Mouse (Mus musculus) hindbrain, postnatal 0 days (tissue): Measurements from ENCODE around the gene Irx3. TPM values are rescaled to one million over a fixed set of nuclear protein-coding genes. Genes with fewer than 3 reads are reported as not detected.
A peak's percentile ranks its signal among the peaks of the same experiment; 100 is the strongest.

Source experiments
- ATAC-seq: fragments of 200-750 bp; cut with Nextera tagmentation; 2 replicates; pipeline ENCODE4 v1.8.0; 2017; ENCODE audit warnings: mild to moderate bottlenecking, moderate TSS enrichment, moderate library complexity
- DNase-seq: peaks from one replicate; pipeline ENCODE4 v3.0.0-alpha.2; 2015; ENCODE audit warnings: low spot score
- H3K27ac ChIP-seq: fragments of 300-500 bp; sonication (generic); 2 replicates; pipeline ENCODE4 v1.5.1; 2014; ENCODE audit warnings: mild to moderate bottlenecking
- H3K27me3 ChIP-seq: fragments of 300-500 bp; sonication (generic); 2 replicates; pipeline ENCODE4 v1.6.1; 2014; ENCODE audit warnings: low read length, mixed read lengths; ENCODE audit not compliant: insufficient read depth
- H3K36me3 ChIP-seq: fragments of 300-500 bp; sonication (generic); 2 replicates; pipeline ENCODE4 v1.6.1; 2014; ENCODE audit warnings: low read length, mixed read lengths; ENCODE audit not compliant: insufficient read depth
- H3K4me1 ChIP-seq: fragments of 300-500 bp; sonication (generic); 2 replicates; pipeline ENCODE4 v1.6.1; 2014; ENCODE audit warnings: antibody characterized with exemption, low read length, mixed read lengths; ENCODE audit not compliant: insufficient read depth
- H3K4me2 ChIP-seq: fragments of 300-500 bp; sonication (generic); 2 replicates; pipeline ENCODE4 v1.6.1; 2014; ENCODE audit warnings: low read depth, mild to moderate bottlenecking, low read length, moderate library complexity, mixed read lengths
- H3K4me3 ChIP-seq: fragments of 300-500 bp; sonication (generic); 2 replicates; pipeline ENCODE4 v1.5.1; 2014; ENCODE audit warnings: low read length
- H3K9ac ChIP-seq: fragments of 300-500 bp; sonication (generic); replicated peaks from 2 replicates; pipeline ENCODE4 v1.6.1; 2014; ENCODE audit warnings: mild to moderate bottlenecking, low read length, moderate library complexity, mixed read lengths
- H3K9me3 ChIP-seq: fragments of 300-500 bp; sonication (generic); 2 replicates; pipeline ENCODE4 v1.6.1; 2016; ENCODE audit warnings: low read length, mixed read lengths
- CTCF ChIP-seq: IDR thresholded peaks from 2 replicates; pipeline ENCODE4 v1.5.1; 2016; ENCODE audit warnings: antibody characterized with exemption, control low read depth, low read depth
- WGBS: fragments of 180-500 bp; shearing (Covaris S2); extraction: QIAGEN DNeasy Blood & Tissue Kit; methylation state at CpG from one replicate; pipeline ENCODE4 v1.1.7; 2014; 5-methylcytosine and 5-hydroxymethylcytosine counted together
- polyA plus RNA-seq: library from polyadenylated mRNA; unstranded; fragments of >200 nt; fragmentation: Nextera tagmentation; extraction: Ambion mirVana; gene quantifications from 2 replicates; pipeline ENCODE4 v1.2.1, GENCODE M21; 2015
- total RNA-seq: library from RNA; depleted of rRNA; stranded (reverse); fragments of >200 nt; gene quantifications from 2 replicates; pipeline ENCODE4 v1.2.3, GENCODE M21; 2014

Gene Irx3
- total and polyA plus RNA-seq, 2 experiments from 2014 or later: 11.7 to 17.1 TPM

- DNase-seq: no peak
- Histone ChIP-seq H3K9me3 (no peaks in the 10 kb centered on the region), H3K9ac (no peak overlapping the region), H3K27me3 (peaks cover 5% of the 10 kb centered on the region; the same call in 1 of the 2 replicates), H3K4me2 (no peak overlapping the region), H3K4me3 (no peak overlapping the region), H3K27ac (no peak overlapping the region), H3K4me1 (no peaks in the 10 kb centered on the region), H3K36me3 (no peaks in the 10 kb centered on the region)
- ATAC-seq: no peak
- TF ChIP-seq CTCF: no peak
- WGBS: 90% methylated on average over 4 of the region's 4 CpGs
Measured at GRCm38 (mm10) chr8:91814106-91814505, 12.2 kb upstream of the Irx3 start.

GRCm38 (mm10) chr8:91806720-91807241, 4.9 kb upstream of the Irx3 start:
- DNase-seq: peak; percentile 4
- peaks cover 42% of the 10 kb centered on the region for H3K27me3 ChIP-seq
- peaks cover 6% of the 10 kb centered on the region; the same call in 1 of the 2 replicates for H3K4me1 ChIP-seq

DNA sequence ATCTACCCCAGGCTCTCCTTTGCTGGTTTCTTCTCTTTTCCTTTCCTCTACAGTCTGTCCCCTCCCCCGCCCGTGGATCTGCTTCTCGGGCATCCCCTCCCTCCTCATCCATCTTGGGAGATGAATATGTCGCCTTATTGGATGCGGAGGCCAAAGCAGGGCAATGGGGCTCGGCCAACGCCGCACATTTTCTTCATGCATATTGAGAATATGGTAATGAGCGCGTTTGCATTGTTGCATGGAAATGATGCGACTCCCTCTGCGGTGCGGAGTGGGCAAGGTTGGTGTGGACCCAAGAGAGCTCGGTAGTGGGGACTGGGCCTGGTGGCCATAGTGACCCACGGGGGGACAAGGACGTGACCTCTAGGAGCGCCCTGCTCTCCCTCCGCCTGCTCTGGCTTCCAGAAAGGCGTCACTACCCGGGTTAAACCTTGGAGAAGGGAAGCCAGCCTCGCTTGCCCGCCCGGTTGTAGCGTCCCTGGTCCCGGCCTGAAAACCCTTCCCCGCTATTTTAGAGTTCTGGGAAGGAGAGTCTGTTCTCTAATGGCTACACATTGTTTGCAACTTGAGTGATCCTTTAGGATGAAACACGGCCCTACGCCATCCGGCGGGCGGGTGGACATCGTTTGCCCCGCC, 4.3 kb upstream of the Irx3 start:
- H3K9ac ChIP-seq: no peak overlapping the region
- H3K27me3 ChIP-seq: peaks cover 44% of the 10 kb centered on the region
- TF ChIP-seq CTCF: no peak
- peaks cover 6% of the 10 kb centered on the region; the same call in 1 of the 2 replicates for H3K4me1 ChIP-seq
- peak; percentile 9 for DNase-seq
- H3K4me3 ChIP-seq: 0 out of 2 replicates have a peak overlapping the region, but pooled peaks have one; percentile 4
- peak overlapping the region; percentile 38; the same call in 1 of the 2 replicates for H3K27ac ChIP-seq
- WGBS: 8% methylated on average over 33 of the region's 33 CpGs
- no peaks in the 10 kb centered on the region for H3K9me3 ChIP-seq
- H3K4me2 ChIP-seq: peak overlapping the region; percentile 48
- no peak for ATAC-seq
- no peaks in the 10 kb centered on the region for H3K36me3 ChIP-seq

More at GRCm38 (mm10) chr8:91806720-91807241, 4.9 kb upstream of the Irx3 start:
- peak overlapping the region; percentile 38; the same call in 1 of the 2 replicates for H3K27ac ChIP-seq
- peak overlapping the region; percentile 48; the same call in 1 of the 2 replicates for H3K4me2 ChIP-seq
- H3K4me3 ChIP-seq: 0 out of 2 replicates have a peak overlapping the region, but pooled peaks have one; percentile 2
- H3K9me3 ChIP-seq: no peaks in the 10 kb centered on the region
- H3K36me3 ChIP-seq: no peaks in the 10 kb centered on the region
- TF ChIP-seq CTCF: no peak
- H3K9ac ChIP-seq: no peak overlapping the region
- WGBS: 23% methylated on average over 12 of the region's 12 CpGs
- ATAC-seq: no peak

GRCm38 (mm10) chr8:91805254-91805671, 3.4 kb upstream of the Irx3 start:
- peak overlapping the region; percentile 21 for H3K4me3 ChIP-seq
- 3% methylated on average over 31 of the region's 32 CpGs for WGBS

GRCm38 (mm10) chr8:91804403-91805253, 2.8 kb upstream of the Irx3 start:
- peaks cover 48% of the 10 kb centered on the region for H3K27me3 ChIP-seq
- H3K36me3 ChIP-seq: no peaks in the 10 kb centered on the region
- WGBS: 12% methylated on average over 36 of the region's 36 CpGs
- H3K4me2 ChIP-seq: peak overlapping the region; percentile 48
- no peaks in the 10 kb centered on the region for H3K9me3 ChIP-seq
- peaks cover 6% of the 10 kb centered on the region; the same call in 1 of the 2 replicates for H3K4me1 ChIP-seq
- DNase-seq (peak; percentile 15), ATAC-seq (no peak)
- H3K27ac ChIP-seq: no peak overlapping the region
- TF ChIP-seq CTCF: no peak
- H3K9ac ChIP-seq: no peak overlapping the region
- H3K4me3 ChIP-seq: peak overlapping the region; percentile 21; the same call in 1 of the 2 replicates

More at GRCm38 (mm10) chr8:91805254-91805671, 3.4 kb upstream of the Irx3 start:
- no peaks in the 10 kb centered on the region for H3K9me3 ChIP-seq
- H3K4me1 ChIP-seq: peaks cover 6% of the 10 kb centered on the region; the same call in 1 of the 2 replicates
- H3K27ac ChIP-seq: peak overlapping the region; percentile 29; the same call in 1 of the 2 replicates
- no peak for TF ChIP-seq CTCF
- DNase-seq (peak; percentile 28), ATAC-seq (no peak)
- H3K36me3 ChIP-seq: no peaks in the 10 kb centered on the region
- no peak overlapping the region for H3K9ac ChIP-seq
- H3K27me3 ChIP-seq: peaks cover 44% of the 10 kb centered on the region
- H3K4me2 ChIP-seq: peak overlapping the region; percentile 48
